Mouse (Mus musculus): ENCODE results near the gene Ttc22.

DNA sequence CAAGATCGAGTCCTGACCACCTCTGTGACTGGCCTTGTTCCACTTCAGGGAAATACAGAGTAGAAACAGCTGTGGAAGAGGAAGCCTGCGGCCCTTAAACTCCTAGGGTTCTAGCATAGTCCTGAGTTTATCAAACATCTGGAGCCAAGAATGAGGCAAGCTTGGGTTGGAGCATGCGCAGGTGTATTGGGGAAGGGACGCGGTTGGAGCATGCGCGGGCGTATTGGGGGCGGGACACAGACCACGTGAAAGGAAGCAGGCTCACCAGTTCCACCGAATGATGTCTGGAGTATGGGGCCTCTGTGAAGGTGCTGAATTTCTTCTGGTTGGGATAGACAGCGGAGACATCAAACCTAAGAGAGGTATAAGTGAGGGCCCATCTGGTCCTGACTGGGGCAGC is 6.6 kb upstream of the Ttc22 start:
- no peak for TF ChIP-seq CTCF (IDR thresholded peaks at IDR 0.05)
- no peak for TF ChIP-seq EP300 (IDR thresholded peaks at IDR 0.05; ENCODE audit: insufficient read depth, low read depth, low read length)

Data from heart, adult 2 months (tissue).